Mouse (Mus musculus): ENCODE measurements at regions not wholly inside any gene's neighbourhood (a gene's known extent, or its start where the extent isn't known, plus 50 kb on each side); places are given as distances from the start of the nearest gene placed in this dataset.

GRCm38 (mm10) chr10:124091364-124091763, 827.6 kb downstream of the Fam19a2 start:
- no peaks in the 10 kb centered on the region for H3K36me3 ChIP-seq (ENCODE audit: control insufficient read depth, insufficient read depth)
- H3K79me3 ChIP-seq (ENCODE audit: low read depth): no peaks in the 10 kb centered on the region
- H3ac ChIP-seq (ENCODE audit: control insufficient read depth, insufficient read length, low read depth): no peak overlapping the region
- TF ChIP-seq MAX (IDR thresholded peaks at IDR 0.05) (no peak), MYOD1 (IDR thresholded peaks at IDR 0.05; ENCODE audit: control insufficient read depth, insufficient read length, low read depth) (no peak), FOSL1 (IDR thresholded peaks at IDR 0.05; ENCODE audit: insufficient read depth, low read length, poor library complexity, severe bottlenecking) (no peak), USF1 (IDR thresholded peaks at IDR 0.05; ENCODE audit: low read depth) (no peak), CEBPB (IDR thresholded peaks at IDR 0.05; ENCODE audit: low read depth) (no peak), MYOG (IDR thresholded peaks at IDR 0.05; ENCODE audit: control insufficient read depth, extremely low read depth, insufficient read length) (no peak), CTCF (IDR thresholded peaks at IDR 0.05; ENCODE audit: control insufficient read depth, insufficient read depth, insufficient read length) (no peak)
- H3K4me3 ChIP-seq (ENCODE audit: insufficient read depth, poor library complexity, severe bottlenecking): no peak overlapping the region
- no peaks in the 10 kb centered on the region for H3K79me2 ChIP-seq (ENCODE audit: control insufficient read depth, insufficient read depth)
- H3K27me3 ChIP-seq (ENCODE audit: control insufficient read depth, insufficient read depth, insufficient read length): no peaks in the 10 kb centered on the region

GRCm38 (mm10) chr10:124119585-124119984, 855.8 kb downstream of the Fam19a2 start:
- Histone ChIP-seq H3ac (ENCODE audit: control insufficient read depth, insufficient read length, low read depth) (no peak overlapping the region), H3K79me2 (ENCODE audit: control insufficient read depth, insufficient read depth) (no peaks in the 10 kb centered on the region), H3K4me3 (ENCODE audit: insufficient read depth, poor library complexity, severe bottlenecking) (no peak overlapping the region), H3K36me3 (ENCODE audit: control insufficient read depth, insufficient read depth) (no peaks in the 10 kb centered on the region), H3K27me3 (ENCODE audit: control insufficient read depth, insufficient read depth, insufficient read length) (no peaks in the 10 kb centered on the region), H3K79me3 (ENCODE audit: low read depth) (no peaks in the 10 kb centered on the region)
- TF ChIP-seq MYOG (IDR thresholded peaks at IDR 0.05; ENCODE audit: control insufficient read depth, extremely low read depth, insufficient read length) (no peak), MYOD1 (IDR thresholded peaks at IDR 0.05; ENCODE audit: control insufficient read depth, insufficient read length, low read depth) (no peak), USF1 (IDR thresholded peaks at IDR 0.05; ENCODE audit: low read depth) (no peak), CEBPB (IDR thresholded peaks at IDR 0.05; ENCODE audit: low read depth) (no peak), CTCF (IDR thresholded peaks at IDR 0.05; ENCODE audit: control insufficient read depth, insufficient read depth, insufficient read length) (no peak), MAX (IDR thresholded peaks at IDR 0.05) (no peak), FOSL1 (IDR thresholded peaks at IDR 0.05; ENCODE audit: insufficient read depth, low read length, poor library complexity, severe bottlenecking) (no peak)

GRCm38 (mm10) chr10:124138456-124138855, 874.7 kb downstream of the Fam19a2 start:
- H3K36me3 ChIP-seq (ENCODE audit: control insufficient read depth, insufficient read depth): no peaks in the 10 kb centered on the region
- H3K4me3 ChIP-seq (ENCODE audit: insufficient read depth, poor library complexity, severe bottlenecking): no peak overlapping the region
- no peaks in the 10 kb centered on the region for H3K79me3 ChIP-seq (ENCODE audit: low read depth)
- H3K79me2 ChIP-seq (ENCODE audit: control insufficient read depth, insufficient read depth): no peaks in the 10 kb centered on the region
- H3ac ChIP-seq (ENCODE audit: control insufficient read depth, insufficient read length, low read depth): no peak overlapping the region
- H3K27me3 ChIP-seq (ENCODE audit: control insufficient read depth, insufficient read depth, insufficient read length): no peaks in the 10 kb centered on the region
- TF ChIP-seq USF1 (IDR thresholded peaks at IDR 0.05; ENCODE audit: low read depth): peak; percentile 92
- TF ChIP-seq MYOD1 (IDR thresholded peaks at IDR 0.05; ENCODE audit: control insufficient read depth, insufficient read length, low read depth): peak; percentile 66
- TF ChIP-seq CTCF (IDR thresholded peaks at IDR 0.05; ENCODE audit: control insufficient read depth, insufficient read depth, insufficient read length): no peak
- TF ChIP-seq MYOG (IDR thresholded peaks at IDR 0.05; ENCODE audit: control insufficient read depth, extremely low read depth, insufficient read length): no peak
- TF ChIP-seq CEBPB (IDR thresholded peaks at IDR 0.05; ENCODE audit: low read depth): peak; percentile 41
- TF ChIP-seq MAX (IDR thresholded peaks at IDR 0.05): peak; percentile 46
- TF ChIP-seq FOSL1 (IDR thresholded peaks at IDR 0.05; ENCODE audit: insufficient read depth, low read length, poor library complexity, severe bottlenecking): peak; percentile 99

DNA sequence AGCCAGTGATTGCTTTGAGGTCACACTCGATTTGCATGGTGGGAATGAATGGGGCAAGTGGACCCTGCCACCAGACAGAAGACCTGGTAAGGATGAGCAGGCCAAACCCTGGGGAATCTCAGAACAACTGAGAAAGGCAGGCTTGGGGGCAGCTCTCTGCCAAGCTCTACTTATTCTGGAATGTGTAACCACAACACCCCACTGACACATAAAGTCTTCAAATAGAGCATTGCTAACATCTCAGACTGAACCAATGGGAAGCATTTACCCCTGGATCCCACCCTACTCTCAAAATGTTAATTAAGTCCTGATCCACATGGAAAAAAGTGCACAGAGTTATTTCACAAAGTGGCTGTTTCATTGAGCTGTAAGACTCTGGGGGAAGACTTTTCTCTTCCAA, 878.5 kb downstream of the Fam19a2 start:
- no peak overlapping the region for H3K4me3 ChIP-seq (ENCODE audit: insufficient read depth, poor library complexity, severe bottlenecking)
- TF ChIP-seq MYOD1 (IDR thresholded peaks at IDR 0.05; ENCODE audit: control insufficient read depth, insufficient read length, low read depth): no peak
- no peak for TF ChIP-seq MAX (IDR thresholded peaks at IDR 0.05)
- TF ChIP-seq FOSL1 (IDR thresholded peaks at IDR 0.05; ENCODE audit: insufficient read depth, low read length, poor library complexity, severe bottlenecking): no peak
- TF ChIP-seq CTCF (IDR thresholded peaks at IDR 0.05; ENCODE audit: control insufficient read depth, insufficient read depth, insufficient read length): no peak
- no peak for TF ChIP-seq MYOG (IDR thresholded peaks at IDR 0.05; ENCODE audit: control insufficient read depth, extremely low read depth, insufficient read length)
- TF ChIP-seq USF1 (IDR thresholded peaks at IDR 0.05; ENCODE audit: low read depth): no peak
- TF ChIP-seq CEBPB (IDR thresholded peaks at IDR 0.05; ENCODE audit: low read depth): no peak
- no peak overlapping the region for H3ac ChIP-seq (ENCODE audit: control insufficient read depth, insufficient read length, low read depth)
- H3K27me3 ChIP-seq (ENCODE audit: control insufficient read depth, insufficient read depth, insufficient read length): no peaks in the 10 kb centered on the region
- H3K79me3 ChIP-seq (ENCODE audit: low read depth): no peaks in the 10 kb centered on the region
- no peaks in the 10 kb centered on the region for H3K36me3 ChIP-seq (ENCODE audit: control insufficient read depth, insufficient read depth)
- H3K79me2 ChIP-seq (ENCODE audit: control insufficient read depth, insufficient read depth): no peaks in the 10 kb centered on the region

- Histone ChIP-seq H3K36me3 (ENCODE audit: control insufficient read depth, insufficient read depth) (no peaks in the 10 kb centered on the region), H3K27me3 (ENCODE audit: control insufficient read depth, insufficient read depth, insufficient read length) (no peaks in the 10 kb centered on the region)
These were observed 883.1 kb downstream of the Fam19a2 start for GRCm38 (mm10) chr10:124146751-124147469.

More at GRCm38 (mm10) chr10:124146751-124147469, 883.1 kb downstream of the Fam19a2 start:
- Histone ChIP-seq H3ac (ENCODE audit: control insufficient read depth, insufficient read length, low read depth) (no peak overlapping the region), H3K79me3 (ENCODE audit: low read depth) (no peaks in the 10 kb centered on the region), H3K4me3 (ENCODE audit: insufficient read depth, poor library complexity, severe bottlenecking) (no peak overlapping the region), H3K79me2 (ENCODE audit: control insufficient read depth, insufficient read depth) (no peaks in the 10 kb centered on the region)
- TF ChIP-seq MYOD1 (IDR thresholded peaks at IDR 0.05; ENCODE audit: control insufficient read depth, insufficient read length, low read depth): no peak
- TF ChIP-seq CEBPB (IDR thresholded peaks at IDR 0.05; ENCODE audit: low read depth): no peak
- no peak for TF ChIP-seq USF1 (IDR thresholded peaks at IDR 0.05; ENCODE audit: low read depth)
- TF ChIP-seq FOSL1 (IDR thresholded peaks at IDR 0.05; ENCODE audit: insufficient read depth, low read length, poor library complexity, severe bottlenecking): no peak
- no peak for TF ChIP-seq MAX (IDR thresholded peaks at IDR 0.05)
- TF ChIP-seq MYOG (IDR thresholded peaks at IDR 0.05; ENCODE audit: control insufficient read depth, extremely low read depth, insufficient read length): no peak
- no peak for TF ChIP-seq CTCF (IDR thresholded peaks at IDR 0.05; ENCODE audit: control insufficient read depth, insufficient read depth, insufficient read length)

Data from C2C12 (cell line).